Mouse (Mus musculus) hindbrain, embryonic 15.5 days (tissue): ENCODE data around the gene Ccdc171. TPM values are rescaled to one million over a fixed set of nuclear protein-coding genes. Genes with fewer than 3 reads are reported as not detected.
"Not testable (repeated sequence)": the region's sequence is repeated elsewhere in the genome, so short reads cannot be mapped to it uniquely, and the experiment has no call there.

Source experiments
- ATAC-seq: fragments of 200-750 bp; cut with Nextera tagmentation; 2 replicates; pipeline ENCODE4 v1.8.0; 2017; ENCODE audit warnings: low read depth, moderate number of reproducible peaks, moderate TSS enrichment; ENCODE audit not compliant: low FRiP score
- H3K27ac ChIP-seq: fragments of 300-500 bp; sonication (generic); replicated peaks from 2 replicates; pipeline ENCODE4 v1.5.1; 2015; ENCODE audit warnings: mild to moderate bottlenecking, inconsistent platforms
- H3K27me3 ChIP-seq: fragments of 300-500 bp; sonication (generic); 2 replicates; pipeline ENCODE4 v1.6.1; 2015; ENCODE audit warnings: control low read depth, inconsistent platforms
- H3K36me3 ChIP-seq: fragments of 300-500 bp; sonication (generic); 2 replicates; pipeline ENCODE4 v1.6.1; 2015; ENCODE audit warnings: control low read depth, inconsistent platforms
- H3K4me1 ChIP-seq: fragments of 300-500 bp; sonication (generic); replicated peaks from 2 replicates; pipeline ENCODE4 v1.6.1; 2015; ENCODE audit warnings: control low read depth, inconsistent platforms
- H3K4me2 ChIP-seq: fragments of 300-500 bp; sonication (generic); 2 replicates; pipeline ENCODE4 v1.6.1; 2015; ENCODE audit warnings: moderate library complexity, mild to moderate bottlenecking, inconsistent platforms
- H3K4me3 ChIP-seq: fragments of 300-500 bp; sonication (generic); 2 replicates; pipeline ENCODE4 v1.5.1; 2015; ENCODE audit warnings: mild to moderate bottlenecking, inconsistent platforms
- H3K9ac ChIP-seq: fragments of 300-500 bp; sonication (generic); 2 replicates; pipeline ENCODE4 v1.6.1; 2015; ENCODE audit warnings: inconsistent platforms
- H3K9me3 ChIP-seq: fragments of 300-500 bp; sonication (generic); 2 replicates; pipeline ENCODE4 v1.6.1; 2016; ENCODE audit warnings: control low read depth, inconsistent platforms
- WGBS: fragments of 180-500 bp; shearing (Covaris S2); methylation state at CpG from one replicate; pipeline ENCODE4 v1.1.7; 2015; 5-methylcytosine and 5-hydroxymethylcytosine counted together
- polyA plus RNA-seq: library from polyadenylated mRNA; unstranded; fragments of >200 nt; fragmentation: Nextera tagmentation; extraction: Ambion mirVana; gene quantifications from 2 replicates; pipeline ENCODE4 v1.2.1, GENCODE M21; 2015

Ccdc171 gene
- polyA plus RNA-seq, result 4.0 and 4.4 TPM in 2 replicates

DNA sequence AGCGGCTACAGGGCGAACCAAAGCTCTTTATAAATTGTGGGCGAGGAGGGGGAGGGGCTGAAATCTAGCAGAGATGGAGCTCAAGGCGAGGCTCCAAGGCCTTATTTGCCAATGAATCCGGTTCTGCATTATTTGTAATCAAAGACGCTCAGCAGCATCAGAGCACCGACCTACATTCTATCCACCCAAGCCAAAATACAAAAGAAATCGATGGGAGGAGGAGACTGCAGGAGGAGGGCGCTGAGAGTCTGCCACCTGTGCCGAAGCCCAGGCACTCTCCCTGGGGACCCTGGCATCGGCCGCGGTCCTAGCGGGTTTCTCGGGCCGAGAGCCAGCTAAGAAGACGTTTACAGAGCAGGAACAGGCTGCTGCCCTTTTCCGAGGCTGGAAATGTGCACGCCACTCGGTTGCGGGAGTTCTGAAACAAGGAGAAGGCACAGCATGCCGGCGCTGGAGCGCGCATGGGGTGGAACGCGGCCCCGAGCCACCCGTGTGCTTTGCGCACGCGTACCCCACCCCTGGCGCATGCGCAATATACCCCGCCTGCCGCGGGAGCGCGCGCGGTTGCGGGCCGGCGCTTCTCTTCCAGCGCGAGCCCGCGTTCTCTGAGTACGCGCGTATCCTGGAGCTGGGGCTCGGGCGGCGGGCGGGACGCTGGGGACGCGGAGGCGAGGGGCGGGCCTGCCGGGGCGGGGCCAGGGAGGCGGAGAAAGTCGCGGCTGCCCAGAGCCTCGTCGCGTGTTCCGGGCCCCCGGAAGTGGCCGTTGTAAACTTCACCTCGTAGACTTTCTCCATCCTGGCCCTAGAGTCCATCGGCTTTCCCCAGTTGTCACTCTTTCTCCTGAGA is at the start of gene Ccdc171:
Ccdc171 (plus strand) TSS at position 703 of the 847 bp plus-strand sequence.
- Histone ChIP-seq H3K4me3 (peak within 1 kb of the TSS; percentile 92), H3K27ac (peak within 1 kb of the TSS; percentile 100), H3K9me3 (no peaks in the 10 kb centered on the region), H3K9ac (peak within 1 kb of the TSS; percentile 96), H3K4me2 (peak within 1 kb of the TSS; percentile 95), H3K36me3 (no peaks in the 10 kb centered on the region), H3K27me3 (no peaks in the 10 kb centered on the region), H3K4me1 (peaks cover 23% of the 10 kb centered on the region)
- peak; percentile 96 for ATAC-seq
- WGBS, result under 1% methylated on average over 71 of the region's 73 CpGs

DNA sequence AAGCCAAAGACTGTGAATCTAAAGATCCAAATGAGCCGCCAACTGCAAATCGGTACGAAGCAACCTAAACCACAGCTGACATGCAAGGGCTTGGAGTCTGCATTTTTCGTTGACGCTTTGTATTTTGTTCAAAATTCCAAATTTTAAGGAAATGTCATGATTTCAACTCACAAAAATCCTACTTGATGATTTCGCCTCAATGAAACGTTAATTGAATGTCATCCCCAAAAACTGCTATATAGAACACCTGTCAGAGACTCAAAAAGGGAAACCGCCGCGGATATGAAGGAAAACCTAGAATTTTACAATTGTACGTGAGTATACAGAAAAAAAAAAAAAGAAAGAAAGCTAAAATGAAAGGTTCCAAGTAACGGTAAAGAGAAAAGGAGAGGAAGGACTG is 40.1 kb upstream of the Ccdc171 start:
- Histone ChIP-seq H3K36me3 (peaks cover 21% of the 10 kb centered on the region), H3K4me2 (peak overlapping the region; percentile 77), H3K27ac (peak overlapping the region; percentile 100), H3K4me3 (peak overlapping the region; percentile 96), H3K4me1 (peaks cover 28% of the 10 kb centered on the region), H3K9me3 (no peaks in the 10 kb centered on the region), H3K9ac (peak overlapping the region; percentile 90), H3K27me3 (no peaks in the 10 kb centered on the region)
- WGBS, result 14% methylated on average over 12 of the region's 12 CpGs
- ATAC-seq, result no peak

DNA sequence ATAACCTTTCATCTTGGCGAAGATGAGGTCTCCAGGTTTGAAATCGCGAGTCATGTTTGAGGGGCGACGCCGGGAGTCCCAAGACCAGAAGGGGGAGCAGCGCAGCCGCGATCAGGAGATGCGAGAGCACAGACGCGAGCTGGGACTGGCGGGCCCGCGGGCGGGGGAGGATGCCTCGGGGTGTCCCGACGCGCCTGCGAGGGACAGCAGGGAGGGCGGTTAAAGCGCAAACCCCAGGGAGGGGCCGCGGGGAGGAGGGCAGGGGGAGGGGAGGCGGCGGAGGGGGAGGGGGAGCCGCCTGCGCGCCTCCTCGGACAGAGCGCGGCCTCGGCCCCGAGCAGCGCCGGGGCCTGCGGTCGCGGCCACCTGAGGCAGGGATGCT is 39.6 kb upstream of the Ccdc171 start:
- Histone ChIP-seq H3K4me1 (peaks cover 28% of the 10 kb centered on the region), H3K9ac (peak overlapping the region; percentile 90), H3K27ac (peak overlapping the region; percentile 100), H3K36me3 (peaks cover 20% of the 10 kb centered on the region), H3K4me2 (peak overlapping the region; percentile 77), H3K27me3 (no peaks in the 10 kb centered on the region), H3K9me3 (no peaks in the 10 kb centered on the region), H3K4me3 (peak overlapping the region; percentile 96)
- ATAC-seq, result peak; percentile 78
- under 1% methylated on average over 23 of the region's 40 CpGs for WGBS

DNA sequence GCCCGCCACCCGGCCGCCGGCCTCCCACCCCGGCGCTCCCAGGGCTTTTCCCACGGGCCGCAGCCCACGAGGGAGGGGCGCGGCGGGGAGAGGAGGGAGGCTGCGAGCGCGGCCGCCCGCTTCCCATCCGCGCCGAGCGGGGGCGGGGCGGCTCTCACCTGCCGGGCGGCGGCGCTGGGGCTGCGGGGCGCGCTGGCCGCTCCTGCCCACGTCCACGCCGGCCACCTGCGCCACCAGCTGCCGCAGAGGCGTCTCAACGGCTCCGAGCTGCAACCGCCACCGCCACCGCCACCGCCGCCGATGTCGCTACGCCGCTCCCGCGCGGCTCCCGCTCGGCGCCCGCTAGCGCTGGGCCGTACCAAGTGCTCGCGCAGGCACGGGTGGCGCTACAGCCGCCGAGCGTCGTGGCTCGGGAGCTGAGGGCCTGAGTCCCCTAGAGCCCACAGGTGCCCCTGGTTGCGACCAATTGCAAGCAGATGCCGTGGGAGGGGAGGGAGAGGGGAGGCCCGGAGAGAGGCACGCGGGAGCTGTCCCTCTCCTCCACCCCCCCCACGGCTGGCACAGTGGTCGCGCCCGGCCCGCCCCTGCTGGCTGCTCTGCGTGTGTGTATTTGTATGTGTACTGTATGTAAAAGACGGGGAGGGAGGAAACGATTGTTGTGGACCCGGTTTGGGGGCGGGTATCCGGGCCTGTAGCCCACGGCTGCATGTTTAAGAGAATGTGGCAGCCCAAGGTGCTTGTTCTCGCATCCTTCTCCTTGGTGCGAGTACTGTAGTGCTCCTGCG is 39.0 kb upstream of the Ccdc171 start, which contains the start of gene Psip1:
Psip1 (minus strand) TSS at position 343 of the 785 bp plus-strand sequence.
- H3K9ac ChIP-seq, result peak within 1 kb of the TSS; percentile 90
- H3K27ac ChIP-seq, result peak within 1 kb of the TSS; percentile 100
- WGBS, result under 1% methylated on average over 65 of the region's 86 CpGs
- peak within 1 kb of the TSS; percentile 77 for H3K4me2 ChIP-seq
- H3K9me3 ChIP-seq, result no peaks in the 10 kb centered on the region
- H3K4me3 ChIP-seq, result peak within 1 kb of the TSS; percentile 96
- peak; percentile 95 for ATAC-seq
- H3K27me3 ChIP-seq, result no peaks in the 10 kb centered on the region
- H3K36me3 ChIP-seq, result peaks cover 14% of the 10 kb centered on the region
- H3K4me1 ChIP-seq, result peaks cover 28% of the 10 kb centered on the region

DNA sequence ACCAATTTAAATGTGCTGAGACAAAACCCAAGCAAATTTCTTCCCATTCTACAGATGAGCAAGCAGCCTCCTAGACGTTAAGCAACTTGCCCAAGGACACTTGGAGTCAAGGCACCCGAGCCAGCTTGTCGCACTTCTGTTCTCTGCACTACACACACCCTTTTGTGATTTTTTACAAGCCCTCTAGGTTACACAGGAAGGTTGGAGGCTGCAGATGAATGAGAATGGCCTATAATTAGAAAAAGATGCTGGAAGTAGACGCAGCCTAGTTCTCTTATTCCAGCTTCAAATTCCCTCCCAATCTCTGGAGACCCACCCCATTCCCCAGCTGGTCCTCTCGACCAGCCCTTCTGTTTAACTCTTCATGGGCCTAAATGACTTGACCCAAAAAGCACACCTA is 36.2 kb upstream of the Ccdc171 start:
- WGBS, result 35% methylated on average over 5 of the region's 5 CpGs
- Histone ChIP-seq H3K9me3 (no peaks in the 10 kb centered on the region), H3K36me3 (no peaks in the 10 kb centered on the region), H3K4me1 (peaks cover 17% of the 10 kb centered on the region), H3K27me3 (no peaks in the 10 kb centered on the region), H3K27ac (no peak overlapping the region), H3K9ac (no peak overlapping the region), H3K4me2 (no peak overlapping the region), H3K4me3 (no peak overlapping the region)
- ATAC-seq, result no peak

DNA sequence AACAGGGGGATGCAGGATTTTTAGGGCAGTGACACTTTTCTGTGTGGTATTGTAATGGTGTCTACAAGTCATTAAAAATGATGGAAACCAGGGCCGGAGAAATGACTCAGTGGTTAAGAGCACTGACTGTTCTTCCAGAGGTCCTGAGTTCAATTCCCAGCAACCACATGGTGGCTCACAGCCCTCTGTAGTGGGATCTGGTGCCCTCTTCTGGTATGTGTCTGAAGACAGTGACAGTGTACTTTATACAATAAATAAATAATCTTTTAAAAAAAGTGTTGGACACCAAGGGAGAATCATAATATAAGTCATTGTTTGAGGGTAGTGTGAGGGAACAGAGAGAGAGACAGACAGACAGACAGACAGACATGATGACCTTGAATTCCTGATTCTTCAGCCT is 32.2 kb upstream of the Ccdc171 start:
- no peaks in the 10 kb centered on the region for H3K9me3 ChIP-seq
- WGBS, result 92% methylated on average over 1 of the region's 1 CpGs
- H3K27ac ChIP-seq, result no peak overlapping the region
- no peak overlapping the region for H3K4me3 ChIP-seq
- H3K9ac ChIP-seq, result no peak overlapping the region
- H3K4me1 ChIP-seq, result no peaks in the 10 kb centered on the region
- no peaks in the 10 kb centered on the region for H3K36me3 ChIP-seq
- no peak overlapping the region for H3K4me2 ChIP-seq
- no peak for ATAC-seq
- H3K27me3 ChIP-seq, result no peaks in the 10 kb centered on the region

DNA sequence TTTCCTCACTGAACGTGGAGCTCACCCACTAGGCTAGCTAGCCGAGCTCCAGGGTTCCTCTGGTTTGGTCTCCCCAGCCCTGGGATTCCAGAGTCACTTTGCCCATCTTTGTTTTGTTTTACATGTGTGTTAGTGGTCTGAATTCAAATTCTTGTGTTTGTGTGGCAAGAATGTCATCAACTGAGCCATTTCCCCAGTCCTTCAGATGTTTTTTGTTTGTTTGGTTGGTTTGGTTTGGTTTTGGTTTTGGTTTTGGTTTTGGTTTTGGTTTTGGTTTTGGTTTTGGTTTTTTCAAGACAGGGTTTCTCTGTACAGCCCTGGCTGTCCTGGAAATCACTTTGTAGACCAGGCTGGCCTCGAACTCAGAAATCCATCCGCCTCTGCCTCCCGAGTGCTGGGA is 28.3 kb upstream of the Ccdc171 start:
- H3K27ac ChIP-seq, H3K36me3 ChIP-seq, H3K4me3 ChIP-seq, H3K9ac ChIP-seq, H3K4me2 ChIP-seq, H3K27me3 ChIP-seq, H3K9me3 ChIP-seq, ATAC-seq: not testable (repeated sequence)
- WGBS, result 89% methylated on average over 5 of the region's 5 CpGs
- H3K4me1 ChIP-seq, result peaks cover 11% of the 10 kb centered on the region; the same call in 1 of the 2 replicates

DNA sequence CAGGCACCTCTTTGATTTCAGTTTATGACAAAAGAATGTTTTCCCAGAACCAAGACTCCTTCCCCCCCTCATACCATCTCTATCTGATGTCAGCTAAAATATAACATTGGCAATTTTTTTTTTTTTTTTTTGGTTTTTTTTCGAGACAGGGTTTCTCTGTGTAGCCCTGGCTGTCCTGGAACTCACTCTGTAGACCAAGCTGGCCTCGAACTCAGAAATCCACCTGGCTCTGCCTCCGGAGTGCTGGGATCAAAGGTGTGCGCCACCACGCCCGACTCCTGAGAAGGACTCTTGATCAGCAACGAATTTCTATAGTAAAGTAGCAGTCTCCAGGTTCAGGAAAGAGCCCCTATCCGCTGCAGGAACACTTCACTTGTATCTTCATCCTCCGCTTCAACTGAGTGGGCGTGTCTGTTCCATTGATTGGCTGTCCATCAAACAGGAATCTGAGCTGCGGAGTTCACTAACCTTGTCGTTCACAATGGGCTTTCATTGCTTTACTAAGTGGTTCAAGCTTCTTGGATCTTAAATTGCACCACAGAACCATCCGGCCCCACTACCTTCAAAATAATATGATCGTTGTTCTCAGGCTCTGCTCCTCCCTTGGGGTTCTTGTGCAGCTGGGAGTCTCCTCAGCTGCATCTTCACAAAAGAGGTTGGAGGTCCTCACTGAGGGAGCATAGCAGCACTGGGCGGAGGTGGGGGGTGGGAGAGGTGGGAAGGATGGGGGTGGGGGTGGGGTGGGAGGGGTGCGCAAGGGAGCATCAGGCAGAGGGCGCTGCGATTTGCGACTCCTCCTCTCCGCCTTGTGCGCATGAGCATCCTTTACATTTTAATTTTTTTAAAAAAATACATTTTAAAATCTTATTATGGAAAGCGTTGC is 24.9 kb upstream of the Ccdc171 start:
- WGBS, result 6% methylated on average over 22 of the region's 22 CpGs
- ATAC-seq, result peak; percentile 86
- H3K9ac ChIP-seq, result peak overlapping the region; percentile 40; the same call in 1 of the 2 replicates
- no peaks in the 10 kb centered on the region for H3K9me3 ChIP-seq
- peak overlapping the region; percentile 61 for H3K4me2 ChIP-seq
- H3K4me3 ChIP-seq, result peak overlapping the region; percentile 49
- H3K27ac ChIP-seq, result peak overlapping the region; percentile 79
- peaks cover 11% of the 10 kb centered on the region; the same call in 1 of the 2 replicates for H3K4me1 ChIP-seq
- H3K27me3 ChIP-seq, result no peaks in the 10 kb centered on the region
- H3K36me3 ChIP-seq, result no peaks in the 10 kb centered on the region

DNA sequence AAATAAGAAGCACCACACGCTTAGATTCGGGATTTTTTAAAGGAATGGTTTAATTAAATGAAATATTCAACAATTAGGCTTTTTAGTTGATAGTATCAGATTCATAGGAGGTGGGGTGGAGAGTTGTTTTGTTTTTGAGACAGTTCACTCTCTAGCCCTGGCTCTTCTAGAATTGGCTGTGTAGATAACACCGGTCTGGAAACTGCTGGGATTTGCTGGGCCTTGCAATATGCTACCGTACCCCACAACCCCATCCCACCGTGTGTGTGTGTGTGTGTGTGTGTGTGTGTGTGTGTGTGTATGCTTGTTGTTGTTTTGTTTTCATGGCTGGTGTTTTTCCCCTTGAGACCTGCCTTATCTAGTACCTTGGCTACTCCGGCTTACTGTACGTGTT is 24.3 kb upstream of the Ccdc171 start:
- H3K27ac ChIP-seq, result peak overlapping the region; percentile 79; the same call in 1 of the 2 replicates
- H3K4me3 ChIP-seq, result peak overlapping the region; percentile 49
- WGBS, result 31% methylated on average over 7 of the region's 7 CpGs
- H3K4me2 ChIP-seq, result peak overlapping the region; percentile 61
- H3K36me3 ChIP-seq, result no peaks in the 10 kb centered on the region
- peak; percentile 68 for ATAC-seq
- H3K27me3 ChIP-seq, result no peaks in the 10 kb centered on the region
- H3K9ac ChIP-seq, result peak overlapping the region; percentile 40; the same call in 1 of the 2 replicates
- H3K9me3 ChIP-seq, result no peaks in the 10 kb centered on the region
- peaks cover 11% of the 10 kb centered on the region; the same call in 1 of the 2 replicates for H3K4me1 ChIP-seq

DNA sequence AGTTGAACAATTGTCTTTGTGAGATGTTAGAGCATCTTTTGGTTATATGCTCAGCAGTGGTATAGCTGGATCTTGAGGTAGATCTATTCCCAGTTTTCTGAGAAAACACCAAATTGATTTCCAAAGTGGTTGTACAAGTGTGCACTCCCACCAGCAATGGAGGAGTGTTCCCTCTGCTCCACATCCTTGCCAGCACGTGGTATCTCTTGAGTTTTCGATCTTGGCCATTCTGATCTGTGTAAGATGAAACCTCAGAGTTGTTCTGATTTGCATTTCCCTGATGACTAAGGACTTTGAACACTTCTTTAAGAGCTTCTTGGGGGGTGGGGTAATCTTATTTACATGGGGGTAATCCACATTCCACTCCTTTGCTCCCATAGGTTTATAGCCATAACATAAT is 15.7 kb upstream of the Ccdc171 start:
- Histone ChIP-seq H3K27ac (no peak overlapping the region), H3K9me3 (no peaks in the 10 kb centered on the region), H3K36me3 (no peaks in the 10 kb centered on the region), H3K4me1 (no peaks in the 10 kb centered on the region), H3K4me3 (no peak overlapping the region), H3K4me2 (no peak overlapping the region), H3K27me3 (no peaks in the 10 kb centered on the region), H3K9ac (no peak overlapping the region)
- ATAC-seq, result no peak
- WGBS, result 66% methylated on average over 2 of the region's 2 CpGs

DNA sequence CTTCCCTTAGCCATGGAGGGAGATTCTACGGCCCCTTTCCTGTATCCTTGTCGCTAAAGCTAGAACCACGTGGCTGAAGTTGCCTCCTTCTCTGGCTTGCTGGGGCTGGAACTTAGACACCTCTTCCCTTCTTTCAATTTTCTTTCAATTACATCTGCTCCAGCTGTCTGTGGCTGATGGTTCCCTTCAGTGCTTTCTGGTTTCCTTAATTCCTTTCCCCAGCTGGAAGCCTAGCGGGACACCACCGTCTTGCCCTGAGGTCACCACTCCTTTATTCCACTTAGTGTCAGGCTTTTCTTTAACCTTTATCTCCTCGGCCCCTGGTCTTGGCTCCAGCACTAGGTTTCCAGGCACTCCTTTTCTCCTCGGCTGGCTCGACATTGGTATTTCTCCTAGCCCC is 14.3 kb upstream of the Ccdc171 start:
- Histone ChIP-seq H3K9me3 (no peaks in the 10 kb centered on the region), H3K27ac (no peak overlapping the region), H3K36me3 (no peaks in the 10 kb centered on the region), H3K9ac (no peak overlapping the region), H3K4me1 (no peaks in the 10 kb centered on the region), H3K4me2 (no peak overlapping the region), H3K4me3 (no peak overlapping the region), H3K27me3 (no peaks in the 10 kb centered on the region)
- no peak for ATAC-seq
- 41% methylated on average over 8 of the region's 8 CpGs for whole genome bisulfite sequencing
